Mouse (Mus musculus): ENCODE data around the gene Zic2. TPM values are rescaled to one million over a fixed set of nuclear protein-coding genes. Genes with fewer than 3 reads are reported as not detected.
"Not testable (repeated sequence)": the region's sequence is repeated elsewhere in the genome, so short reads cannot be mapped to it uniquely, and the experiment has no call there.

The Zic2 gene
- polyA plus RNA-seq, 1 experiment: not detected

DNA sequence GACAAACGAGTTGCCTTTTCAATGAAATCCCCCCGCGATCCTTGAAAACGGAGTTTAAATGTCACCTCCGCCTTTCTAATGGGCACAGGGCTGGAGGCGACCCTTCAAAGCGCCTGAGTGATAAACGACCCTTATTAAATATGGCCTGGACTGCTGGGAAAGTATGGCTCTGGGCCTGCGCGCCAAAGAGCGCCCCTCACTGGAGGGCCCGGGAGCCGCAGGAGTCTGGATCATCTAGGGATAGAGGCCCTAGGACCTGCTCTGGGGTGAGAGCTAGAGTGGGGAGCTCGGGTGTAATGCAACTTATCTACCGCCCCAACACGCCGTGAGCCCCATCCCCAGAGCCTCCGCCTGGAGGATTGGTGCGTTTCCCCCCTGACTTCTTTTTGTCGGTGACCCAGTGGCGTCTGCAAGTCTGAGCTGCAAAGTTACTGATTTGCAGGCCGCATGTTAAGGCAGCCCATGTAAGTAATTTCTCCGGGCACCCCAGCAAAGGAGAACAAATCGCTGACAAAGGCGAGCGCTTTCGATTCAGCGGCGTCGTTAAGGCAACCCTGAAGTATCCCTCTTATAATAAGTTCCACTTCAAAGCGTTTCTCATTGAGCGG, 21.7 kb upstream of the Zic2 start:
- Histone ChIP-seq H3K27me3 (ENCODE audit: control insufficient read depth, insufficient read depth, low read length) (peaks cover 12% of the 10 kb centered on the region), H3K36me3 (ENCODE audit: control insufficient read depth, insufficient read depth, low read length) (no peaks in the 10 kb centered on the region), H3K4me3 (ENCODE audit: control insufficient read depth, insufficient read depth, low read length) (no peak overlapping the region), H3K4me1 (replicated peaks; ENCODE audit: control insufficient read depth, insufficient read depth, low read length) (no peaks in the 10 kb centered on the region; the same call in 1 of the 2 replicates), H3K27ac (ENCODE audit: control insufficient read depth, insufficient read depth, low read length) (no peak overlapping the region)
- TF ChIP-seq CTCF (IDR thresholded peaks at IDR 0.05; ENCODE audit: borderline replicate concordance, control insufficient read depth, extremely low read depth, insufficient read depth, low read length, poor library complexity) (no peak), POLR2A (IDR thresholded peaks at IDR 0.05; ENCODE audit: control insufficient read depth, extremely low read depth, insufficient read depth, low read length, poor library complexity) (no peak)
- no peak for DNase-seq
- 13% methylated on average over 32 of the region's 32 CpGs for WGBS

DNA sequence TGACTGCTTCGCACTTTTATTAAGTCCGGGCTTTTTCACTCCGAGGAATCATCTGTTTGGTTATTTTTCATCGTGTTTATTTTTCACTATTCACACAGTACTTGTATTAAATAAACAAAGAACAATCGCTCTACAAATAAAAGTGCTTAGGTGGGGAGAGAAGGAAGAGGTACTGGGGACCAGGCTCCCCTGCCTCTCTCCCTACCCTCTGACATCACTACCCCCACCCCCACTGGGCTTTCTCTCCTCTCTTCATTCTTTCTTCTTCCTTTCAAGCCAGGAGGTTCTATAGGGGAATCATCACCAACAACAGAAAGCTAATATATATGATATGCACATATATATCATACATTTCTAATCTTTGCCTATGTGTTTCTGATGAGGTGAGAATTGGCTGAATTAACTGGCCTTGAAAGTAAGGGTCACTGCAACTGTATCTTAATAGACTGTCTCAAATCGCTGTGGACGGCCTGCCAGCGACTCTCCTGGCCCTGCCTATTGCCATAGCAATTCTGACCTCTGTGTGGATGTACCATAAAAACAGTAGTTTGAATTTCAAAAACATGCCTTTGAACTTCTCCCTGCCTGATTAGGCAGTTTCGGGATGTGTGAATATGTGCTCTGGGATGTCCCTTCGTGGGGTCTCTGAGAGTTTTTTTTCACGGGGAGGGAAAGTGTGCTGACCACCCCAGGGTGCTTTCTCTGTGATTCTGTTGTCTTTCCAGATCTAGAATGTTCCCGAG, 21.1 kb upstream of the Zic2 start:
- Histone ChIP-seq H3K4me3 (ENCODE audit: control insufficient read depth, insufficient read depth, low read length) (no peak overlapping the region), H3K36me3 (ENCODE audit: control insufficient read depth, insufficient read depth, low read length) (no peaks in the 10 kb centered on the region), H3K27me3 (ENCODE audit: control insufficient read depth, insufficient read depth, low read length) (peaks cover 12% of the 10 kb centered on the region), H3K27ac (ENCODE audit: control insufficient read depth, insufficient read depth, low read length) (no peak overlapping the region), H3K4me1 (replicated peaks; ENCODE audit: control insufficient read depth, insufficient read depth, low read length) (no peaks in the 10 kb centered on the region; the same call in 1 of the 2 replicates)
- WGBS: 42% methylated on average over 12 of the region's 12 CpGs
- no peak for DNase-seq
- TF ChIP-seq POLR2A (IDR thresholded peaks at IDR 0.05; ENCODE audit: control insufficient read depth, extremely low read depth, insufficient read depth, low read length, poor library complexity) (no peak), CTCF (IDR thresholded peaks at IDR 0.05; ENCODE audit: borderline replicate concordance, control insufficient read depth, extremely low read depth, insufficient read depth, low read length, poor library complexity) (no peak)

GRCm38 (mm10) chr14:122454901-122455561, 20.2 kb upstream of the Zic2 start:
- DNase-seq: no peak
- WGBS: 88% methylated on average over 10 of the region's 10 CpGs
- H3K4me1 ChIP-seq (replicated peaks; ENCODE audit: control insufficient read depth, insufficient read depth, low read length): no peaks in the 10 kb centered on the region; the same call in 1 of the 2 replicates
- H3K36me3 ChIP-seq (ENCODE audit: control insufficient read depth, insufficient read depth, low read length): no peaks in the 10 kb centered on the region
- no peak overlapping the region for H3K4me3 ChIP-seq (ENCODE audit: control insufficient read depth, insufficient read depth, low read length)
- TF ChIP-seq POLR2A (IDR thresholded peaks at IDR 0.05; ENCODE audit: control insufficient read depth, extremely low read depth, insufficient read depth, low read length, poor library complexity) (no peak), CTCF (IDR thresholded peaks at IDR 0.05; ENCODE audit: borderline replicate concordance, control insufficient read depth, extremely low read depth, insufficient read depth, low read length, poor library complexity) (no peak)
- H3K27me3 ChIP-seq (ENCODE audit: control insufficient read depth, insufficient read depth, low read length): peaks cover 12% of the 10 kb centered on the region
- no peak overlapping the region for H3K27ac ChIP-seq (ENCODE audit: control insufficient read depth, insufficient read depth, low read length)

- no peak overlapping the region for H3K27ac ChIP-seq (ENCODE audit: control insufficient read depth, insufficient read depth, low read length)
- H3K4me1 ChIP-seq (replicated peaks; ENCODE audit: control insufficient read depth, insufficient read depth, low read length): no peaks in the 10 kb centered on the region; the same call in 1 of the 2 replicates
- 92% methylated on average over 4 of the region's 4 CpGs for WGBS
- no peak for DNase-seq
- peaks cover 12% of the 10 kb centered on the region for H3K27me3 ChIP-seq (ENCODE audit: control insufficient read depth, insufficient read depth, low read length)
- TF ChIP-seq CTCF (IDR thresholded peaks at IDR 0.05; ENCODE audit: borderline replicate concordance, control insufficient read depth, extremely low read depth, insufficient read depth, low read length, poor library complexity) (no peak), POLR2A (IDR thresholded peaks at IDR 0.05; ENCODE audit: control insufficient read depth, extremely low read depth, insufficient read depth, low read length, poor library complexity) (no peak)
- H3K36me3 ChIP-seq (ENCODE audit: control insufficient read depth, insufficient read depth, low read length): no peaks in the 10 kb centered on the region
- no peak overlapping the region for H3K4me3 ChIP-seq (ENCODE audit: control insufficient read depth, insufficient read depth, low read length)
These were observed 19.7 kb upstream of the Zic2 start for GRCm38 (mm10) chr14:122455562-122455958.

DNA sequence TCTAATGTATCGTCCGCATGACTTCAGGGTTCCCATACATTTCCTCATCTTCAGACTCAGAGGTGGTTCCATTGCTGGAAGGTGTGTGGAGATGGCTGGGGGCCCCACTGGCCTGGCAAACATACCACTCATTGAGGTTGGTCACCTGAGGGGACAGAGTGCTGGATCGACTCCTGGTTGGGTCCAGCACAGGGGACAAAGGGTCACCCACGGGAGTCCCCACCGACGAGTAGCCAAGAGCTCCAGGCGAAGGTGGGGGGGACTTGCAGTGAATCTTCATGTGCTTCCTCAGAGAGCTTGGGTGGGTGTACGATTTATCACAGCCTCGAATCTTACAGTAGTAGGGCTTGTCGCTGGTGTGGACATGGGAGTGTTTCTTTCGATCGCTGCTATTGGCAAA, 15.9 kb upstream of the Zic2 start:
- not testable (repeated sequence) for H3K36me3 ChIP-seq (ENCODE audit: control insufficient read depth, insufficient read depth, low read length); H3K27me3 ChIP-seq (ENCODE audit: control insufficient read depth, insufficient read depth, low read length); H3K4me3 ChIP-seq (ENCODE audit: control insufficient read depth, insufficient read depth, low read length); H3K27ac ChIP-seq (ENCODE audit: control insufficient read depth, insufficient read depth, low read length); DNase-seq
- 93% methylated on average over 12 of the region's 12 CpGs for WGBS
- H3K4me1 ChIP-seq (replicated peaks; ENCODE audit: control insufficient read depth, insufficient read depth, low read length): peaks cover 10% of the 10 kb centered on the region; the same call in 1 of the 2 replicates

DNA sequence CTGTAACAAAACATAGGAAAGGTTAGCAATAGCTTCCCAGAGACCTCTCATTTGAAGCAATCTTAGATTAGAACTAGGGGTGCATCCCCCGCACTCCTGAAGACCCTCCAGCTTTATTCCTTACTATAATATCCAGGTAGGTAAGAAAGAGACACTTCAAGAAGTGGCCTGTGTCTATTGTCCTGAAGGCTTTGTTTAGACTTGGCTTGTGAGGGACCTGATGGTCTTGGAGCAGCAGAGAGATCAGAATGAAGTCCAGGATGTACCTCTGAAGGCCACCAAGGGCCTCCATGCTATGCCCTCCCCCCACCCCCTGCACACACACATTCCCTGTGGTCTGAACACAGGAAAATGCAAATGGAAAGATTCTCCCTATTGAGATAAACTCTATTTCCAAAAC, 15.5 kb upstream of the Zic2 start:
- no peak for TF ChIP-seq POLR2A (IDR thresholded peaks at IDR 0.05; ENCODE audit: control insufficient read depth, extremely low read depth, insufficient read depth, low read length, poor library complexity)
- TF ChIP-seq CTCF (IDR thresholded peaks at IDR 0.05; ENCODE audit: borderline replicate concordance, control insufficient read depth, extremely low read depth, insufficient read depth, low read length, poor library complexity): no peak
- H3K27me3 ChIP-seq (ENCODE audit: control insufficient read depth, insufficient read depth, low read length): peaks cover 11% of the 10 kb centered on the region
- H3K4me3 ChIP-seq (ENCODE audit: control insufficient read depth, insufficient read depth, low read length): no peak overlapping the region
- peaks cover 13% of the 10 kb centered on the region; the same call in 1 of the 2 replicates for H3K4me1 ChIP-seq (replicated peaks; ENCODE audit: control insufficient read depth, insufficient read depth, low read length)
- no peak for DNase-seq
- 97% methylated on average over 1 of the region's 1 CpGs for WGBS
- H3K36me3 ChIP-seq (ENCODE audit: control insufficient read depth, insufficient read depth, low read length): no peaks in the 10 kb centered on the region
- no peak overlapping the region for H3K27ac ChIP-seq (ENCODE audit: control insufficient read depth, insufficient read depth, low read length)
